Mouse (Mus musculus) frontal cortex, postnatal 25 days (tissue): Measurements from ENCODE around the gene Alk.

Source experiments
- DNase-seq, 2 experiments: peaks; one replicate each; pipeline ENCODE4 v3.0.0; 2022; ENCODE audit warnings: low spot score in 2 of 2

Alk gene

GRCm38 (mm10) chr17:72604610-72604980 is at the start of gene Alk:
Gene Alk (minus strand): TSS chr17:72604627.
- peak; percentile 80 to 85 for DNase-seq

- DNase-seq: no peak
Observed at GRCm38 (mm10) chr17:72652801-72653200, 48.4 kb upstream of the Alk start.

DNA sequence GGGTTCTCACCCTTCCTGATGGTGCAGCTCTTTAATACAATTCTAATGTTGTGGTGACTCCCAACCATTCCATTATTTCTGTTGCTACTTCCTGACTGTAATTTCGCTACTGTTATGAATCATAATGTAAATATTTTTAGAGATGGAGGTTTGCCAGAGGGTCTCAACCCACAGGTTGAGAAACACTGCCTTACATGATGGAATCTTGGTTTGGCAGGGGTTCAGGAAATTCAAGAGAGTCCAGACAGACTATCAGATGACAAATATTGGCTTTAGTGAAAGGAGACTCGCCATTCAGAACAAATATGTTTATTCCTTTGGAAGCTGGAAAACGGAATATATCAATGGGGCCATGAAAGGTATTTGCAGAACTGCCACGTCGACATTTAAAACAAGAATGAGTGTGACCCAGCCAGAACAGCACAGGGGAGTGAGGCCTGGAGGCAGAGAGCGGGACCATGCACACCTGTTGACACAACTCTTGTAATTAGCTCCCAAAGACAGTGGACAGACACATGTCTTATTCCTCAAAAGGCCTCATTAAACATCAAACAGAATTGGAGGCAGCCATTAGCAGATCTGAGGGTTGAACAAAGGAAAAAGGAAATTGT is 44.3 kb upstream of the Alk start:
- DNase-seq: no peak

DNA sequence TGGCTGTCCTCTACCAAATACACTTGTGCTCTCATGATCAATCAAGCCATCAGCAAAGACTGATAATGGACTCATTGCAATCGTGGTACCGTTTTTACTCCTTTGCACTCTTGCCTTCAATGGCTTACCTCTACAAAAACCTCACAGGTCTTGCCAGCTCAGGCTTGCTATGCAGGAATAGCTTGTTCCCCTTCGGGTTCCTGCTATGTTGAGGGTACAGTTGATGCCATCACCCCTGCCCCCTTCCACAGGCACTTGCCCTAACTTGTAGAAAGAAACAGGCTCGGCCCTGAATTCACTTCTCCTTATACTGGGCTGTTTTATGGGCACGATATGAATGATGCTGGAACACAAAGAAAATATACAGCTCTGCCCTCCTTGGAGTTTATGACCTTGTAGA is 41.7 kb upstream of the Alk start:
- no peak for DNase-seq

- no peak for DNase-seq
Observed at GRCm38 (mm10) chr17:72640095-72640494, 35.7 kb upstream of the Alk start.

DNA sequence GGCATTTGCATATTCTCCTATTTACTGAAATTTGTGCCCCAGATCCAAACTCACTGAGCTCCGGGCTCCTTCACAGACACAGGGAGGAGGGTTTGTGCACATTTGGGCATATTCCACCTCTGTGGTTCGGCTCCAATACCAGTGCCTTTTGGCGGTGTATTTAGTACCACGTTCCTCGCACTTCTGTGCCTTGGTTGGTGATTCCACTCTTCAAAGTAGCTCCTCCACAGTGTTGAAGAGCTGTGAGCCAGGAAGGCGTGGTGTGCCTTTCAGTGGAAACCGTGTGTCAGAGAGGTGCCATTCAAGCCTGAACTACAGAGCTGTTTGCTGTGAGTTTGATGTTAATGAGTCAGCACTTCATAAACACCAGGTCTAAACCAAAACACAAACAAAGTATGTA is 35.0 kb upstream of the Alk start:
- DNase-seq: no peak

- DNase-seq: peak; percentile 89 to 94
Observed at GRCm38 (mm10) chr17:72606251-72606650, 1.8 kb upstream of the Alk start.

DNA sequence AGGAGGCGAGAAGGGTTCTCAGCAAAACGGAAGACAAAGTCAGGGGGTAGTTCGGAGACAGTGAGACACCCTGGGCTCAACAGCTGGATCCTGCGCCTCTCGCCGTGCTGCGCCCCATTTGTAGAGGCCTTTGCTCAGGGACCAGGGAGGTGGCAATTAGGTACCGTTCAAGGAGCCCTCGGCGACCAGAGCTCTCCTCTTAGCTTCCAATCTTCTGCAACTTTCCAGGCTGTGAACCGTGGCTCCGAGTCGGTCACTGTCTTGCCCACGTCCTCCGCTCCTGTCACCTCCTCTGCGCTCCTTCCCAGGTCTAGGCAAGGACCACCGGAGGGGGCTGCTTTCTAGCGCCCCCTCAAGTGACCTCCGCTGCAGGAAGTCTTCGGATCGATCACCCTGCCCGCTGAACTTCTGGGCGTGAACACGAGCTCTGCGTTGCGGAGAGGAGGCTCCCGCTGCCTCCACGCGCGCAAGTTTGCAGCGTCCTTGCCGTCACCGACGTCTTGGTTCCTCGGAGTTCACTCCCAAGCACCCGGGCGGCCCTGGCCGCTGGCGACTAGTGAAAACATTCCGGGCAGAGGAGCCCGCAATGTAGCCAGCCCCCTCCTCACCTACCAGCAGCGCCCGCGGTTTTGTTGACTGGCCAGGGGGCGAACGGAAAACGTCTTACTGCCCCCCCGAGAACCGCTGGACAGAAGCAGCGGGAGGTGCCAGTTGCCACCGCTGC is 379 bp downstream of the Alk start:
- no peak for DNase-seq

- DNase-seq: peak; percentile 19 to 28
Observed at GRCm38 (mm10) chr17:72603118-72603885, 1.1 kb downstream of the Alk start.

- DNase-seq: no peak
Observed at GRCm38 (mm10) chr17:72600806-72601205, 3.6 kb downstream of the Alk start.

- no peak for DNase-seq
Observed at GRCm38 (mm10) chr17:72587671-72588070, 16.8 kb downstream of the Alk start.

GRCm38 (mm10) chr17:72580142-72580541 is 24.3 kb downstream of the Alk start:
- no peak for DNase-seq

DNA sequence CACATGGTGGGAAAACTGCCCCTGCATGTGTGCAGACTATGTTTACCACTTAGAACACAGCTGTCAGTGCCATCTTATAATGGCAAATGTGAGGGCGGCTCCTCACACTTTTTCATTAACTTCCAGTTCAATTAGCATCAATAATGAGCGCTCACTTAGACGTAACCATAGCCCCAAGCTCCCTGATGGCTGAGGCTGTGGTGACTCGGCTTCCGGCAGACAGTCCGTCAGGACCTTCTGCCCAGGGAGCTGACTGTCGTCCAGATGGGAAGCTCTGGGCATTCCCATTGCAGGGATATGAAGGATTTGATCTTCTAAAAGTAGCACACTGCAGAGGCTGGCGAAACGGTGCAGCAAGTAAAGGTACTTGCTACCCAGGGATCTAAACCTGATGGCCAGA is 25.1 kb downstream of the Alk start:
- DNase-seq: no peak

GRCm38 (mm10) chr17:72571379-72571778 is 33.0 kb downstream of the Alk start:
- no peak for DNase-seq

DNA sequence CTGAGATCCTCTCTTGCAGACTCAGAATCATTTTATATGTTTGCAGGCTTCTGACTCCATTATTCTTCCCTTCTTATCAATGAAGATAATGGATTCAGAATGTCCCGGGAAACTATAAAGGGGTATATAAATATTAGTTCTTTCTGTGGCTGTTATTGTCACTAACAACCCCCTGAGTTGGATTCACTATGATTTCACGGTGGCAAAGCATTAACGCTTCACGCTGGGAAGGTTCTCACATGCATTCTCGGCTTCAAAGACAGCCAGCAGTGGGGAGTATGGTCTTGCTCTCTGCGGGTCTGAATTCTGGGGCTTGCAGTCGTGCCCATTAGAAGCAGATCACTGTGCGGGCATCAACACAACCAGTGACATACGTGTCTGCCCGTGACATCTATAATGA is 34.9 kb downstream of the Alk start:
- DNase-seq: no peak

DNA sequence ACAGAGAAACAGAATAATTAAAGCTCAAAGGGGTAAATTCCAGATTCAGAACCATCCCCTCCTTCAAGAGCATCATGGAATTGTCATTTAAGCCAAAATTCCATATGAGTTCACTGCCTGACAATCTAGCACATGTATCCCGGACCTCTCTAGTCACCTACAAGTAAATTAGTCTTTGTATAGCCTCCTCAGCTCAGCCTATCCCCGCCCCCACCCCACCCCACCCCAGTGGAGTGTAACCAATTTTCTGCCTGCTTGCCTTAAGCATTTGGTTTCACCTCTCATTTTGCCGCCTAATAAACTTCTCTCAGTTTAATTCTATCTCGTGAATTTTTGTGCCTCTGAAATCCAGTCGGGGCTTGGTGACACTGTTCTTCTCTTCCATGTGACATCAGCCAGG is 41.0 kb downstream of the Alk start:
- DNase-seq: no peak

- DNase-seq: no peak
Observed at GRCm38 (mm10) chr17:72561471-72561870, 43.0 kb downstream of the Alk start.

DNA sequence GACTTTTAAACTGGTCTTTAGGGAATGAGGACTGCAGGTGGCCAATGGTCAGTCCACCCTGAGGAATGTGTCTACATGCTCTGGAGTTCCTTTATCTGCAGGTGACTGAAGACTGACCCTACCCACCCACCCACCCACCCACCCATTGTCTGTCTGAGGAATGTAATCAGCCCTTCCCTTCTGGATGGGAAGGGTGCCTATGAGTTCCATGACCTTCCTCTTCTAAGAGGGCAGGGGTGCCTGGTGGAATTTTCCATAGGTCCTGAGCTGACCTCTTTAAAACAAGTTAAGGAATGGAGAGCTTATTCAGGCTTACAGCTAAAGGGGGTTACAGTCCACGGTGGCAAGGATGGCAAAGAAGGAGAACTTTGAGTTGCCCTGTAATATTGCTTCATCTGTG is 43.7 kb downstream of the Alk start:
- no peak for DNase-seq

DNA sequence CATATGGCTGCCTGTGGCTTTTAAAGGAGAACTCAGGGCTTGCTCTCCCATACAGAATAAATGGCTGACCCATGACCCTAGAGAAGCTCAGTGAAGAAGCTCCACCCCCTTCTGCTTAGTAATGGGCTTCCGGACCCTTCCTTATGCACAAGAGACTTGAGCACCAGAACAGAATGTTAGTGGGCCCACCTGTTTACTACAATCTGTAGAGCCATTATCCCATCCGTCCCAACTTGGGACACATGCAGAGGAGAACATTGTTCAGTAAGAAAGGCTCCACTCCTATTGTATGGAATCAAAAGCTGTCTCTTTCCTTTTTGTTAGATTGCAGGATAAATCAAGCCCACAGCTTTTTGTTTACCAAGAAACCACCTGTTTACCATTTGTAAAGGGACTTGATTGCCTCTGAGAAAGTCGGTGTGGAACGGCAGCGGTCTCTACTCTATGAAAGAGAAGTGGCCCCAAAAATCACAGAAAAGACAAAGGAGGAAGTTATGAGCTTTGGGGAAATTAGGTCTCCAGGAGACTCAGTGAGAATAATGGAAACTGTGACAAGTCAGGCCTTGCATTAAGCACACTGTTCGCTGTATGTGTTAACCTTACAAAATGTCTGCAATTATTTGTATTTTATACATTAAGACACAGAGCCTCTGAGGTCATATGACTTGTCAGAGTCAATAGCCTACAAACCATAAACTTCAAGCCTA is 47.2 kb downstream of the Alk start:
- no peak for DNase-seq

GRCm38 (mm10) chr17:72546274-72546673 is 58.2 kb downstream of the Alk start:
- DNase-seq: no peak

DNA sequence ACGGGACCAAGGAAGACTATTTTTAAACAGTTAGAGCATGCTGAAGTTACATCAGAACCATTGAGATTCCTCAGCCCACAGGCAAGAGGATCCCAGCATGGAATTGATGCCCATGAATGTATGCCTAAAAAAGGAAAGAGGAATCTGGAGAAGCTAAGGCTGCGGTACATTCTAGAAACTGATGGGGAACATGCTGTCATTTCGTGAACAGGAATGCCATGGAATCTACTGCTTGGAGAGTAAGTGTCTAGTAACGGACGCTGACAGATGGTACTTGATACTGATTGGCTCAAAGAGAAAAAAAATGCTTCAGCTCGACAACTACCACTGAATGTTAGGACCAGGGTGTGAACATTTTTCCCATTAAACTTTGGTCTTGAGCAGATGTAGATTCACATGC is 69.1 kb downstream of the Alk start:
- no peak for DNase-seq

GRCm38 (mm10) chr17:72532266-72532665 is 72.2 kb downstream of the Alk start:
- DNase-seq: no peak
